ENCODE assay signal across 17 mouse cellular contexts in genomic region chr9:16439941-16440340, GRCm38 (mm10).
DNase-seq lines count a peak whose midpoint lies in the region; ATAC-seq and TF ChIP-seq lines count a peak whose summit lies in the region.
"Had no signal": no experiment of that assay in that cellular context is flagged by ENCODE, and none has a peak within 500 bp of the region (broad histone marks: within the 10 kb centered on the region; RNA-seq: fewer than 3 reads in every experiment).

No protein-coding gene starts in this region.

- WGBS in heart, embryonic 15.5 days = 32% methylated on average over 3 of the region's 3 CpGs
- WGBS in forebrain, postnatal 0 days = 19% methylated on average over 3 of the region's 3 CpGs
- 23% methylated on average over 3 of the region's 3 CpGs for WGBS in hindbrain, postnatal 0 days
- 26% methylated on average over 3 of the region's 3 CpGs for WGBS in midbrain, postnatal 0 days

- H3K4me2 ChIP-seq in heart, embryonic 15.5 days = no peak overlapping the region
- H3K4me2 ChIP-seq in forebrain, postnatal 0 days (ENCODE audit: low read depth) = no peak overlapping the region
- H3K4me2 ChIP-seq in hindbrain, postnatal 0 days (ENCODE audit: low read depth, low read length) = no peak overlapping the region
- no peak overlapping the region for H3K4me2 ChIP-seq in midbrain, postnatal 0 days (ENCODE audit: low read depth, low read length, poor library complexity, severe bottlenecking)
- H3K4me2 ChIP-seq: embryonic facial prominence, embryonic 13.5 days; limb, embryonic 15.5 days; lung, embryonic 14.5 days had no signal

- no peak for ATAC-seq in heart, embryonic 15.5 days (replicated peaks; ENCODE audit: insufficient number of reproducible peaks, insufficient read depth, low FRiP score, low read depth)
- peak; percentile 28; the same call in 1 of the 2 replicates for ATAC-seq in forebrain, postnatal 0 days
- ATAC-seq in hindbrain, postnatal 0 days = no peak
- no peak; the same call in 1 of the 2 replicates for ATAC-seq in midbrain, postnatal 0 days (ENCODE audit: low FRiP score)

- no peak for TF ChIP-seq CTCF in forebrain, postnatal 0 days (IDR thresholded peaks at IDR 0.05; ENCODE audit: low read depth)
- no peak for TF ChIP-seq CTCF in hindbrain, postnatal 0 days (IDR thresholded peaks at IDR 0.05; ENCODE audit: low read depth)
- TF ChIP-seq CTCF in midbrain, postnatal 0 days (IDR thresholded peaks at IDR 0.05) = no peak

- peaks cover 26% of the 10 kb centered on the region for H3K4me1 ChIP-seq in heart, embryonic 15.5 days (replicated peaks)
- H3K4me1 ChIP-seq in forebrain, postnatal 0 days (ENCODE audit: insufficient read depth) = peaks cover 13% of the 10 kb centered on the region
- H3K4me1 ChIP-seq in hindbrain, postnatal 0 days (ENCODE audit: insufficient read depth, low read length) = peaks cover 8% of the 10 kb centered on the region; the same call in 1 of the 2 replicates
- H3K4me1 ChIP-seq in midbrain, postnatal 0 days (ENCODE audit: insufficient read depth, low read length) = peaks cover 10% of the 10 kb centered on the region; the same call in 1 of the 2 replicates
- H3K4me1 ChIP-seq: embryonic facial prominence, embryonic 13.5 days had no signal

- H3K9ac ChIP-seq in heart, embryonic 15.5 days = no peak overlapping the region
- 0 out of 2 replicates have a peak overlapping the region, but pooled peaks have one; percentile 25 for H3K9ac ChIP-seq in forebrain, postnatal 0 days
- H3K9ac ChIP-seq in hindbrain, postnatal 0 days (replicated peaks; ENCODE audit: low read length) = no peak overlapping the region
- no peak overlapping the region for H3K9ac ChIP-seq in midbrain, postnatal 0 days (replicated peaks; ENCODE audit: low read length, poor library complexity, severe bottlenecking)
- H3K9ac ChIP-seq: embryonic facial prominence, embryonic 13.5 days; limb, embryonic 15.5 days; lung, embryonic 14.5 days had no signal

- peak overlapping the region; percentile 31 for H3K27ac ChIP-seq in heart, embryonic 15.5 days
- H3K27ac ChIP-seq in forebrain, postnatal 0 days (ENCODE audit: low read depth, low read length) = no peak overlapping the region
- H3K27ac ChIP-seq in hindbrain, postnatal 0 days = no peak overlapping the region
- H3K27ac ChIP-seq in midbrain, postnatal 0 days (ENCODE audit: low read depth, low read length) = peak overlapping the region; percentile 59; the same call in 1 of the 2 replicates
- H3K27ac ChIP-seq: embryonic facial prominence, embryonic 13.5 days; limb, embryonic 15.5 days had no signal

- no peak overlapping the region for H3K4me3 ChIP-seq in heart, embryonic 15.5 days
- no peak overlapping the region for H3K4me3 ChIP-seq in forebrain, postnatal 0 days (ENCODE audit: low read depth, low read length)
- H3K4me3 ChIP-seq in hindbrain, postnatal 0 days (ENCODE audit: low read length) = no peak overlapping the region
- no peak overlapping the region for H3K4me3 ChIP-seq in midbrain, postnatal 0 days (ENCODE audit: low read depth, low read length)
- H3K4me3 ChIP-seq: embryonic facial prominence, embryonic 13.5 days; limb, embryonic 15.5 days had no signal

- no peaks in the 10 kb centered on the region for H3K27me3 ChIP-seq in heart, embryonic 15.5 days
- H3K27me3 ChIP-seq in forebrain, postnatal 0 days (ENCODE audit: insufficient read depth, low read length) = no peaks in the 10 kb centered on the region
- H3K27me3 ChIP-seq in hindbrain, postnatal 0 days (ENCODE audit: insufficient read depth, low read length) = no peaks in the 10 kb centered on the region
- H3K27me3 ChIP-seq in midbrain, postnatal 0 days (ENCODE audit: insufficient read depth, low read length) = no peaks in the 10 kb centered on the region
- H3K27me3 ChIP-seq: embryonic facial prominence, embryonic 13.5 days; limb, embryonic 15.5 days had no signal

- no peaks in the 10 kb centered on the region for H3K9me3 ChIP-seq in heart, embryonic 15.5 days (replicated peaks)
- H3K9me3 ChIP-seq in forebrain, postnatal 0 days (ENCODE audit: low read length) = no peaks in the 10 kb centered on the region
- no peaks in the 10 kb centered on the region for H3K9me3 ChIP-seq in hindbrain, postnatal 0 days (ENCODE audit: low read length)
- no peaks in the 10 kb centered on the region for H3K9me3 ChIP-seq in midbrain, postnatal 0 days (ENCODE audit: low read length)
- H3K9me3 ChIP-seq: embryonic facial prominence, embryonic 13.5 days; limb, embryonic 15.5 days had no signal

- DNase-seq in heart, adult 18-20 months = no peak
- DNase-seq in forebrain, postnatal 0 days = no peak
- peak; percentile 45 for DNase-seq in hindbrain, postnatal 0 days (ENCODE audit: low spot score)
- peak; percentile 17 for DNase-seq in midbrain, postnatal 0 days (ENCODE audit: low spot score)
- DNase-seq in ovary, postnatal 36 days (ENCODE audit: low spot score) = no peak
- no peak for DNase-seq in testis, postnatal 10 days (ENCODE audit: low spot score)
- DNase-seq in layer of hippocampus, postnatal 36 days = no peak
- DNase-seq: adrenal gland, postnatal 14 days; cerebellum, postnatal 36 days; gastrocnemius, postnatal 25 days; kidney, adult 18-20 months; kidney, postnatal 36 days; thymus, adult 2 months had no signal

- H3K36me3 ChIP-seq in heart, embryonic 15.5 days = no peaks in the 10 kb centered on the region
- no peaks in the 10 kb centered on the region for H3K36me3 ChIP-seq in forebrain, postnatal 0 days (ENCODE audit: insufficient read depth)
- no peaks in the 10 kb centered on the region for H3K36me3 ChIP-seq in hindbrain, postnatal 0 days (ENCODE audit: insufficient read depth, low read length)
- H3K36me3 ChIP-seq in midbrain, postnatal 0 days (ENCODE audit: insufficient read depth, low read length) = no peaks in the 10 kb centered on the region
- H3K36me3 ChIP-seq: embryonic facial prominence, embryonic 13.5 days; limb, embryonic 15.5 days had no signal

Comparison
In these comparisons a context has a peak if more than half of its experiments do, and no peak if none do; other contexts are left out.
1. H3K27ac ChIP-seq: peak in heart, embryonic 15.5 days (single experiment) and midbrain, postnatal 0 days (single experiment); none in forebrain, postnatal 0 days (single experiment) and hindbrain, postnatal 0 days (single experiment).
2. DNase-seq: peak in hindbrain, postnatal 0 days (single experiment) and midbrain, postnatal 0 days (single experiment); none in heart, adult 18-20 months (0 of 2), forebrain, postnatal 0 days (single experiment), ovary, postnatal 36 days (single experiment), testis, postnatal 10 days (single experiment) and layer of hippocampus, postnatal 36 days (0 of 2).